Mouse (Mus musculus) heart, postnatal 0 days (tissue): ENCODE results near the gene Isyna1.

Experiments
- CTCF ChIP-seq: IDR thresholded peaks from 2 replicates; pipeline ENCODE4 v1.5.1; 2016; ENCODE audit warnings: antibody characterized with exemption, control low read depth, low read depth
- EP300 ChIP-seq: IDR thresholded peaks from 2 replicates; pipeline ENCODE4 v1.6.1; 2016; ENCODE audit warnings: antibody characterized with exemption, low read depth

GRCm38 (mm10) chr8:70593961-70594609, at the start of gene Isyna1:
- TF ChIP-seq CTCF (no peak), EP300 (no peak)
